Mouse (Mus musculus) right cerebral cortex, postnatal 25 days (tissue): ENCODE data around the gene Fermt3.
"Not testable (repeated sequence)": the region's sequence is repeated elsewhere in the genome, so short reads cannot be mapped to it uniquely, and the experiment has no call there.

Source experiments
- DNase-seq: peaks from one replicate; pipeline ENCODE4 v3.0.0; 2022

Gene Fermt3

GRCm38 (mm10) chr19:7019191-7019590, at the start of gene Fermt3:
Fermt3 (minus strand) TSS chr19:7019469.
- no peak for DNase-seq

DNA sequence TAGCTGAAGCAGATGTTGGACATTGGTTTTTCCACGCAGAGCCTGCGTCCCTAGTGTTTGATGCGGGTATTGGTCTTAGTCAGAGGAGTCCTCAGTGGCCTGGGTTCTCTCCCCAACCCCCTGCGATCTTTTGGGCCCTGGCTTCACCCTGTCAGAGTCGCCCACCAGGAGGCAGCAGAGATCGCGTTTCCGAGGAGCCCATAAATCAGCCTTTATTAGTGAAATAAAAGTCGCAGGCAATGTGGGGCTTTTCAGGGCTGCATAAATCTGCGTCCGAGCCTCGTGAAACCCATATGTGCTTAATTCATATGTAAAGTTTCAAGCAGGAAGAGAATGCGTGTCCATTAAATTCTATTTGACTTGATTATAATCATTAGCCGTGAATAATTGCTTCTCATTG, 48.9 kb upstream of the Fermt3 start:
- peak; percentile 69 for DNase-seq

DNA sequence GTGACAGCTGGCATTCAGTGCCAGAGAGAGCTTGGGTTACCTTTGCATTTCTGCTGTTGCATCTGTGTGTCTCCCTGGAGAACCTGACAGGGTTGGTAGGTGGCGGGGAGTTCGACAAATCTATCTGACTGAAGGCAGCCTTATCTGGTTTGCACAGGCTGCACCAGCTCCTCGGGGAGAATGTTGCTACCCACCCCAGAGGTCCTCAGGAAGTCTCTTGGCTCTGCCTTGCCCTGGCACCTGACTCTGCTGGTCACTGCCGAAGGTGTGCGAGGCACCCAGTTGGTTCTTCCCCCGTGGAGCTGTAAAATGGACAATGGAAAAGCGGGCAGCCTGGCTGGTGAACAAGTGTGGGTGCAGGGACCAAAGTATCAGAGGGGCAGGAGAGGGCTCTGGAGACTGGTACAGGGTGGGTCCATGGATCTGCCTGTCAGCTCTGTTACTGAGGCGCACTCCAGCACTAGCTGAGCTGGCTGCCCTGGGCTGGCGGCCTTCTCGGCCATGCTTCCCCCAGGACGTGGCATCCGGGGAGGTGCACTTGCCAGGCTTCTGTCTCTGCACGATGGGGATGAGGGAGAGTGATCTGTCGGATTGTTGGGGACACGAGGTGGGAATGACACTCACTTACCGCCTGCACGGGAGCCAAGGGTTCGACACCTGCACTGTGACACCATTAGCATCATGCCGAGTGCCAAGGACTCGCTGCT, 48.2 kb upstream of the Fermt3 start:
- no peak for DNase-seq

- no peak for DNase-seq
Observed at GRCm38 (mm10) chr19:7066828-7067342, 47.6 kb upstream of the Fermt3 start.

DNA sequence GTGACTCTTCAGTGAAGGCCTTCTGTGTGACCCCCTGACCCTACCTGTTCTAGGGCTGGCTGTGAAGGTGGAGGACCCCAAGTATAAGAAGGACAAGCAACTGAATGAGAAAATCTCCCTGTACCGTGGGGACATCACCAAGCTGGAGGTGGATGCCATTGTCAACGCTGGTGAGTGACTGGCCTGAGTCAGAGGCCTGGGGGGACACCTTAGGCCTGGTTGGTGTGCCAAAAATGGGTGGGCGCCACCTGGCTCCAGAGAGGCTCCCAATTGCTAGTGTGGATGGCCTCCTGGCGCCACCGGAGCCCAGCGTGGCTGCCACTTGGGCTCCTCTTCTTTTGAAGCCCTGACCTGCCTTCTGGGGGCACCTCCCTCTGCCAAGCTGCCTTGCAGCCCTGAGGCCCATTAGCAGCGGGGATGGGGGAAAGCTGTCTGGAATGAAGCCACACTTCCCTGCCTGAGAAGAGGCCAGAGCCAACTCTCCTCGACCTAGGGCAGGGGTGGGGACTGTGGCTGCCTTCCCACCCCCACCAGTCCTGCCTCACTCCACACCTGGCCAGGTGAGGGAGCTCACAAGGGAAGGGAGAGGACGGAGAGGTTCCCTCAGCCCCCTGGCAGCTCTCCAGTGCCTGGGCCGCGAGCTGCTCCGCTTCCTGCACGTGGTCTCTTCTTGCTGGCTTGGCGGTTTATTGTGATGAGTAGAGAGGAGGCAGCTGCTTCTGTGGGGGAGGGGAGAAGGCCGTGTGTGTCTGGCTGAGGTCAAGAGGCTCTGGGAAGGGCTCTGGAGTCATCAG, 47.0 kb upstream of the Fermt3 start:
- DNase-seq, result no peak

DNA sequence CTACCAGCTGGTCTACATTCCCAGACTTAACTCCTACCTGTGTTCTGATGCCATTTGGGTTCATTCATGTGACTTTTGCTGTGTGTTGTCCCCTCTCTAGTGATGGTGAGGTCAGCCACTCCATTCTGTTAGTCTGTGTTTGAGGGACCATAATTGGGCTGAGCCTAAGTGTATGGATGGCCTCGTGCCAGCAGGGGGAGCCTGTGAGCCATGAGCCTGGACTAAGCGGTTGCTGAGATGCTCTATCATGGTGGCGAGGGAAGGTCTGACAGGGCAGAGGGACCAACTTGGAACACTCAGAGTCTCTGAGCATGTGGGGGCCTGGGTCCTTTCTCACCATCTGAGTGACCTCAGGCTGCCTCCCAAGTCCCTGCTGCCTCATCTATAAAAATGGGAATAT, 45.3 kb upstream of the Fermt3 start:
- peak; percentile 79 for DNase-seq

DNA sequence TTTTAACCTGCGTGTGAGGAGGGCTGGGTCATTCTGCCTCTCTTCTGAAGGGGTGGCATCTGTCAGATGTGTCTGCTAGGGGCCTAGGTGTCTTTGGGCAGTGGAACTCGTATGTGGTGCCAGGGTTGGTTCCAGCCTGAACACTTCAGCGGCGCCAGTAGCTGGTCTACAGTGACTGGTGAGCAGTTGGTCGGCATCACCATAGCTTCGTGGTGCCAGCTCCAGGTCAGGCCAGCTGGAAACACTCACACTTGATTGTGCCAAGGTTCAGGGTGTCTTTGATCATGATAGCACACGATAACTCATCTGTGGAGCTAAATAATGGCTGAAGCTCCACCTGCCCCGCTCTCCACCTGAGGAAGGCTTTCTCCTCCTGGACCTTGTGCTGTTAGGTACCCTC, 43.6 kb upstream of the Fermt3 start:
- no peak for DNase-seq

GRCm38 (mm10) chr19:7062110-7062509, 42.8 kb upstream of the Fermt3 start:
- DNase-seq, result no peak

DNA sequence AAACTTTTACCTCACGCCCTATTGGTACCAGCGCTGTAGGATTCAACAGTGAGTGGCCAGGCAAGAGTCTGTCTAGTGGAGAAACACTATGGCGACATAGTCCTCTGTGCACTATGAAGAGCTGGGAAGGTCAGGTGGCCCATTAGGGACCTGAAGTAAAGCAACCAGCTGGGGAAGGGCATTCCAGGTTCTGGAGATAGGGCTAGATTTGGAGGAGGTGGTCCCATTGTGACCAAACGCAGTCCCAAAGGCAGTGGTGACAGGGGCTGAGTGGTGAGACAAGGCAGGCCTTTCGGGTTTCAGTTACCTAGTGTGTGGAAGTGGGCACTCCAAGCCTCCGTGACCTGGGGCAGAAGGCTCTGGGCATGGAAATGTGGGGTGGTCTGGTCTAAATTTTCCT, 39.3 kb upstream of the Fermt3 start:
- no peak for DNase-seq

DNA sequence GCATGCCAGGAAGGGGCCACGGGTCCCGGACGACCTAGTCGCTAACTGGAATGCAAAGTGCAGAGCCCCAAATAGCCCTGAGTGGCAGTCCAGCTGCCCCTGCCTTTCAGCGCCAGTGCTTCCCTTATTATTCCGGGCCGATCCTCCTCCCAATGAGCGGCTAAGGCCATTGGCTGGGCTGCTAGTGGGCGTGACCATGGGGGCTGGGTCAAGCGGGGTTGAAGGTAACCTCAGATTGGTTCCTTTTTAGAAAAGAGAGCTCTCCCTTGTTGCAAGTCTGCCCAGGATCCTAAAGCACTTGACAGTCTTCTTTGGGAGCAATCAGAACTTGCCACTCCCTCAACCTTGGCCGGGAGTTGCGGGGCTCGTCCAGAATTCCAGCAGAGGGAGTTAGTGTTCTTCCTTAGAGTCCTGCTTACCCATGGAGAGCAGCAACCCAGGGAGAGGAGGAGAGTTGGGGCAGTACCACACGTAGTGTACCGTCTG, 38.5 kb upstream of the Fermt3 start:
- peak; percentile 63 for DNase-seq

- DNase-seq, result no peak
Observed at GRCm38 (mm10) chr19:7057126-7057721, 38.0 kb upstream of the Fermt3 start.

DNA sequence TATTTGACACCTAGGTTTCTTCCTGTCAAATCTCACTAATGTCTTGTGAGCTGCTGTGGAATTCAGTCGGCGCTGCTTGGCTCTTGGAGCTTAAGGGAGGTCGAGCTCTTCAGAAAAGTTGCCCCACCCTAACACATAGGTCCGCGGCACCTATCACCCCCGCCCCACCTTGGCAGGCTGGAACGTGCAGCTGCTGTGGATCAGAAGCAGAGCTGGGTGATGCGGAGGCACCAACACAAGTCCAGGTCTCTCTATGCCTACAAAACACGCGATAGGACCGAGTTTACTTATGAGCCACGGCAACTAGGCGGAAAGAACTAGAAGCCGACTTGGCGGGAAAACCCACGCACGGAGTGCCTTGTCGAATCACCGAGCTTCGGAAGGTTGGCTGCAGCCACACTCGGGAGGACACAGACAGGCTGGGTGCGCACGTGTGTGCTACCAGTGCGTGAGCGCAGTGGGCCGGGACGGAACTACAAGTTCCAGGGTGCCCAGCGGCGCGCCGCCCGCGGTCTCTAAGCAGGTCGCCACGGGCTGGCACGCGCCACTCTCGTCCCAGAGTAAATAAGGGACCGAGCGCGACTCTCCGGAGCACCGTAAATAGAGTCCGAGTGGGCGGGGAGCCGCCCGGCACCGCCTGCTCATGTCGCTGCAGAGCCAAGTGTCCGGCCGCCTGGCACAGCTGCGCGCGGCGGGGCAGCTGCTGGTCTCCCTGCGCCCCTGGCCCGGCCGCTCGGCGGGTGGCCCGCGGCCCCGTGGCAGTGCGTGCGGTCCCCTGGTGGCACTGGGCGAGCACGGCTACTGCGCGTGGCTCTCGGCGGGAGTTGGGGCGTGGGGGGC, 37.2 kb upstream of the Fermt3 start, which contains the start of gene Macrod1:
TSS of gene Macrod1 (plus strand) at position 563 of the 840 bp plus-strand sequence.
- peak; percentile 83 for DNase-seq

GRCm38 (mm10) chr19:7055173-7055572, 35.9 kb upstream of the Fermt3 start:
- DNase-seq, result no peak

DNA sequence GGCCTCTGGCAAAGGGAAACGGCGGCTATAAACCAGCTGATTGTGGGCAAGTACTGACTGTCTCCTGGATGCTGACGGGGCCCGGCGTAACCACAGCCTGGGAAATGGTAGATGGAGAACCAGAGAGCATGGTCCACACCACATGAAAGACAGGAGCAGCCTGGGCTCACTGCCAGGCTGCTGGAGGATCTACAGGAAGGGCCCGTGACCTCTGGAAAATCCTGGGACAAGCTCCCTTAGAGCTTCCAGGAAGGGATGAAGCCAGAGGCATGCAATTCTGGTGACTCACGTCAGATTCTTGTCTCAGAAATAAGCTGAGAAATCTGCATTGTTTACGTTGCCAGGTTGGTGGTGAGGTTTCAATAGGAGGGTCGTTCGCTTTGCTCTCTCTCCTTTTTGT, 35.5 kb upstream of the Fermt3 start:
- DNase-seq, result no peak

GRCm38 (mm10) chr19:7053382-7053781, 34.1 kb upstream of the Fermt3 start:
- DNase-seq, result not testable (repeated sequence)

DNA sequence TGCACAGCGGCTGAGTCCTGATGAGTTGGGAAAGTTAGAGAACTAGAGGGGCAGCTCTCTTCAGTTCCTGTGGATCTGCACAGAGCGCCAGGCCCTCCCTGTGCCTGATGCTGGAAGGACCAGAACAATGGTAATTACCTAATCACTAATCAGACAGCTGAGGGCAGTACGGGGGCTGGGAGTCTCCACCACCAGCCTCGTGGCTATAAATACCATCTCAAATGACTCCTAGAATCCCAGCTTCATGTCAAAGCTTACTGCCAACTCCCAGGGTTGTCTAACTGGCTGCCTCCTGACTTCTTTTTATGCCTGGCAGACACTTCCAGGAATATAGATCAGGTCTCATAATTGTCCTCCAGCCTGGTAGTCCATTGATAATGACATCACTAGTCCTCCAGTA, 25.4 kb upstream of the Fermt3 start:
- no peak for DNase-seq

- DNase-seq, result no peak
Observed at GRCm38 (mm10) chr19:7044279-7044678, 25.0 kb upstream of the Fermt3 start.

DNA sequence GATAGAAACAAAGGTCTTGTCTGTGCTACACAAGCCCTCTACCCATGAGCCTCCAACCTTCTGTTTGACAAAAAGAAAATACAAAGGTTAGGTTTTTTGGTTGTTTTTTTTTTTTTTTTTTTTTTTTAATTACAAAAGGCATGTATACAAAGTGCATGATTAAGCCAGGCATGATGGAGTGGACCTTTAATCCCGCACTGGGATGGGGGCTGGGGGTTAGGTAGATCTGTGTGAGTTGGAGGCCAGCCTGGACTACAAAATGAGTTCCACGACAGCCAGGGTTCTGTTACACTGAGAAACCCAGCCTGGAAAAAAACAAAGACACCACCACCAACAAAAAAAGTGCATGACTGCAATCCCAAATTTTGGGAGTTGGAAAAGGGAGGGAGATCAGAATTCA, 21.9 kb upstream of the Fermt3 start:
- no peak for DNase-seq

DNA sequence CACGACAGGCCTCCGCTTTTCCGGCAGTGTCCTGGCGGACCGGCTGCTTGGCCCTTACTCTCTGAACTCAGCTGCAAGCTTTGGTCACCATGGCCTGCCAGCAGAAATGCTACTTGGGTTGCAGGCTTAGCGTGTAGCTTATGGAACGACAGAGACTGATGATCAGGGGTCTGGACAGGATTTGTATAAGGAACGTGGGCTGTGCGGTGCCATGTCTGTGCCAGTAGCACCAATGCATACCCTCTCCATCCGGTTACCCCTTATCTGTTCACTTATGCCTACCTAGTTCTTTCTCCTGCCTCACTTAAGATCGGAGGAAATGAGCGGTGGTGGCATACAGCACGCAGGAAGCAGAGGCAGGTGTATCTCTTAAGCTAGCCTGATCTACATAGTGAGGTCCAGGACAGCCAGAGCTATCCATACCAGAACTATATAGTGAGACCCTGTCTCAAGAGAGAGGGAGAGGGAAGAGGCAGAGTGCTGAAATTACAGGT, 21.4 kb upstream of the Fermt3 start:
- DNase-seq, result no peak

DNA sequence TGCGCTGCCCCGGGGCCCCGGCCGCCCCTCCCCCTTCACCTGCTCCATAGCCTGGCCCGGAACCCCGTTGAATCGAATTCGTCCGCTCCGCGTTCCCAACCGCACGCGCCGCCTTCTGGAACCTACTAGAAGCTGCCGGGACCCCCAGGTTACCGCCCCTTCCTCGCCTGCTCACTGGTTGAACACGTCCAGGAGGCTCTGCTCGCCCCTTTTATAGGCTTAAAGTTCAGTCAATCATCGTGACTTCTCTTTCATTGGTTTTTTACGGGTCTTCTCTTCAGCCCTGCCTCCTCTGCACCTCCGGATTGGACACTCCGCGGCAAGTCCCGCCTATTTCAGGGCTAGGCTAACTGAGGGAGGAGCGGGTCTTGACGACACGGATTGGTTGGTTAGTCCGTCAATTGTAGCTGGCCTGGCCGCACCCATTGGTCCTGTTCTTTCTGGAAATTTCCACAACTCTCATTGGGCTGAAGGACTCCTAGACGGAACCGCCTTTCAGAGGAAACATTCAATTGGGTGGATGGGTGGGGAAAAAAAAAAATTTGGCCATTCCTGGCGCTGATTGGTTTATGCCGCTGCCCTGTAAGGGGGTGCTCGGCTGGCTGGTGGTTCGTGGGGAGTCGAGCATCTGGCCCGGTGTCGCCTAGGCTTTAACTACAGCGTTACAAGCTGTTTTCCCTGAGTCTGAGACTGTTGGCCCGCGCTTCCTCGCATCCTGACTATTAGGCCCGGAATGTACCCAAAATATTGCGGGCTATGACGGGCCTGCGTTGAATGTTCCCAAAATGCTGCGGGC, 20.8 kb upstream of the Fermt3 start, which contains the start of gene Stip1:
TSS of gene Stip1 (minus strand) at position 127 of the 796 bp plus-strand sequence.
- peak; percentile 99 for DNase-seq

GRCm38 (mm10) chr19:7039088-7039720, 19.9 kb upstream of the Fermt3 start:
- no peak for DNase-seq
